Mouse (Mus musculus) layer of hippocampus, adult 2 months (tissue): ENCODE measurements around the gene Sh2b2. TPM values are rescaled to one million over a fixed set of nuclear protein-coding genes. Genes with fewer than 3 reads are reported as not detected.
A peak's percentile ranks its signal among the peaks of the same experiment; 100 is the strongest.

Source experiments
- DNase-seq, 2 experiments: peaks; one replicate each; pipeline ENCODE4 v3.0.0; 2022; ENCODE audit warnings: low spot score in 2 of 2
- H3K27ac ChIP-seq: fragments of 200-600 bp; 2 replicates; pipeline ENCODE4 v1.8.1; 2022
- H3K4me3 ChIP-seq: fragments of 200-600 bp; 2 replicates; pipeline ENCODE4 v1.8.1; 2022; ENCODE audit warnings: mild to moderate bottlenecking
- CTCF ChIP-seq: fragments of 200-600 bp; conservative IDR thresholded peaks from 2 replicates; pipeline ENCODE4 v1.8.1; 2022; ENCODE audit warnings: antibody characterized with exemption, mild to moderate bottlenecking, moderate library complexity
- long read RNA-seq, 2 experiments: library from polyadenylated mRNA; stranded (forward); transcript quantifications; one replicate each; pipeline ENCODE4 v2.0.0; 2021; ENCODE audit warnings: borderline mapping rate in 2 of 2
- total RNA-seq, 2 experiments: library from RNA; stranded (reverse); gene quantifications; 2 replicates each; pipeline ENCODE4 v1.2.3; 2021

Sh2b2 gene
- total RNA-seq: 1 to 10 TPM; 4.5 to 4.6 TPM
- long read RNA-seq, experiment 1, partial matches to known transcripts: 2 of 8 reads
- long read RNA-seq, experiment 1, other reads (novel, unspliced or antisense): 1 of 8 reads
- long read RNA-seq, experiment 2, transcript Sh2b2-201 (9 exons, 2,848 nt): major isoform, 5 of 8 reads
- long read RNA-seq, experiment 2, partial matches to known transcripts: 0 of 8 reads
- long read RNA-seq, experiment 2, other reads (novel, unspliced or antisense): 1 of 8 reads

GRCm38 (mm10) chr5:136246452-136246838, at the start of gene Sh2b2:
Gene Sh2b2, minus strand, starts transcription at chr5:136246556.
- no peak for TF ChIP-seq CTCF
- peak within 1 kb of the TSS; percentile 68 for H3K4me3 ChIP-seq
- no peak within 1 kb of the TSS; the same call in 1 of the 2 replicates for H3K27ac ChIP-seq
- DNase-seq: no peak

- DNase-seq: peak; percentile 51 to 52
- no peak for TF ChIP-seq CTCF
- no peak overlapping the region for H3K4me3 ChIP-seq
- no peak overlapping the region for H3K27ac ChIP-seq
Observed at GRCm38 (mm10) chr5:136292971-136293418, 46.6 kb upstream of the Sh2b2 start.

GRCm38 (mm10) chr5:136292361-136292760, 46.0 kb upstream of the Sh2b2 start:
- Histone ChIP-seq H3K27ac (no peak overlapping the region), H3K4me3 (no peak overlapping the region)
- no peak for TF ChIP-seq CTCF
- DNase-seq: no peak

- no peak for TF ChIP-seq CTCF
- Histone ChIP-seq H3K4me3 (no peak overlapping the region), H3K27ac (no peak overlapping the region)
- DNase-seq: no peak
Observed at GRCm38 (mm10) chr5:136291562-136291961, 45.2 kb upstream of the Sh2b2 start.

- TF ChIP-seq CTCF: no peak
- Histone ChIP-seq H3K4me3 (no peak overlapping the region), H3K27ac (no peak overlapping the region)
- no peak for DNase-seq
Observed at GRCm38 (mm10) chr5:136289776-136290175, 43.4 kb upstream of the Sh2b2 start.

- no peak overlapping the region for H3K27ac ChIP-seq
- H3K4me3 ChIP-seq: no peak overlapping the region
- DNase-seq: no peak
- no peak for TF ChIP-seq CTCF
Observed at GRCm38 (mm10) chr5:136288351-136289081, 42.2 kb upstream of the Sh2b2 start.

- DNase-seq: no peak
- no peak for TF ChIP-seq CTCF
- no peak overlapping the region for H3K4me3 ChIP-seq
- H3K27ac ChIP-seq: no peak overlapping the region
Observed at GRCm38 (mm10) chr5:136286566-136286965, 40.2 kb upstream of the Sh2b2 start.

GRCm38 (mm10) chr5:136285106-136285505, 38.8 kb upstream of the Sh2b2 start:
- Histone ChIP-seq H3K4me3 (no peak overlapping the region), H3K27ac (no peak overlapping the region)
- TF ChIP-seq CTCF: no peak
- DNase-seq: peak in 1 of 2 experiments; percentile 62

- DNase-seq: peak in 1 of 2 experiments; percentile 21
Observed at GRCm38 (mm10) chr5:136281351-136281750, 35.0 kb upstream of the Sh2b2 start.

GRCm38 (mm10) chr5:136274739-136275138, 28.4 kb upstream of the Sh2b2 start:
- H3K4me3 ChIP-seq: no peak overlapping the region
- DNase-seq: no peak
- no peak for TF ChIP-seq CTCF
- no peak overlapping the region for H3K27ac ChIP-seq

More at GRCm38 (mm10) chr5:136281351-136281750, 35.0 kb upstream of the Sh2b2 start:
- peak; percentile 90 for TF ChIP-seq CTCF
- Histone ChIP-seq H3K27ac (no peak overlapping the region), H3K4me3 (no peak overlapping the region)

DNA sequence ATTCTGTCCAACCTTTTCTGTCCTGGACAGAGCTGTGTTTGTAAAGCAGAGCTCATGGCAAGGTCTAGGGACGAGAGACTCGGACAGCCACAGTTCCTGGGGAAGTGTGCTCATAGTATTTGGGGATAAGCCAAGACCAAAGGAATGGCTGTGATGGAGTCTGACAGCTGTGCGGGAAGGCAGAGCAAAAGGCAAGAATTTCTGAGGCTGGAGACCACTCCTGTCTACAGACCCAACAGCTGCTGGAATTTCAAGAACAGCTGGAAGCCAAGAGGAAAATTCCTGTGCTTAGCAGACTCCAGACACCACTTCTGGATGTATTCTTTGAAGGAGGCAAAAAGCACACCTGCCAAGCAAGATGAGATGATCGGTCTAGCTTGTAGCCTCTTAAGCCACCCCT, 23.6 kb upstream of the Sh2b2 start:
- no peak for TF ChIP-seq CTCF
- no peak for DNase-seq

GRCm38 (mm10) chr5:136266077-136266476, 19.7 kb upstream of the Sh2b2 start:
- TF ChIP-seq CTCF: no peak
- H3K4me3 ChIP-seq: no peak overlapping the region
- H3K27ac ChIP-seq: no peak overlapping the region
- no peak for DNase-seq

More for the DNA sequence above, 23.6 kb upstream of the Sh2b2 start:
- H3K27ac ChIP-seq: no peak overlapping the region
- no peak overlapping the region for H3K4me3 ChIP-seq

DNA sequence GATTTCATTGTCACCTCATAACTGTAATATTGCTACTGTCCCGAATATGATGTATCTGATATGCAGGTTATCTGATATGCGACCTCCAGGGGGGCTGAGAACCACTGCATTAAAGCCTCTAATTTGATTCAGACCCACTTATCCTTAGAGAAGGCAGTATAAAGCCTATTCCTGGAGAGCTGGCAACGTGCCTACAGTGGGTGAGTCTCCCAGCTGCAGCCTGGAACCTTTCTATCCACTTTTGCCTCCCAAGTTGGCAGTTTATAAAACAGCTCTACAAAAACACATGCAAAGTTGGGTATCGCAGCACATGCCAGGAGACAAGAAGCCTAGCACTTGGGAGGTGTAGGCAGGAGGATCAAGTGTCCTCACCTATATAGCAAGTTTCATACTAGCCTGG, 17.0 kb upstream of the Sh2b2 start:
- Histone ChIP-seq H3K4me3 (no peak overlapping the region), H3K27ac (no peak overlapping the region)
- no peak for DNase-seq
- no peak for TF ChIP-seq CTCF

GRCm38 (mm10) chr5:136258919-136259318, 12.6 kb upstream of the Sh2b2 start:
- H3K27ac ChIP-seq: no peak overlapping the region
- DNase-seq: peak; percentile 40 to 76
- peak; percentile 94 for TF ChIP-seq CTCF

More at GRCm38 (mm10) chr5:136258919-136259318, 12.6 kb upstream of the Sh2b2 start:
- no peak overlapping the region for H3K4me3 ChIP-seq
